Mouse (Mus musculus): ENCODE results near the gene Thsd7b.

Thsd7b gene

GRCm38 (mm10) chr1:129532206-129532605 is 259.1 kb downstream of the Thsd7b start:
- DNase-seq: no peak

GRCm38 (mm10) chr1:129538508-129538907 is 265.4 kb downstream of the Thsd7b start:
- DNase-seq: no peak

- no peak for DNase-seq
Observed at GRCm38 (mm10) chr1:129538970-129539369, 265.9 kb downstream of the Thsd7b start.

GRCm38 (mm10) chr1:129540751-129541150 is 267.6 kb downstream of the Thsd7b start:
- no peak for DNase-seq

- no peak for DNase-seq
Observed at GRCm38 (mm10) chr1:129542563-129543146, 269.6 kb downstream of the Thsd7b start.

- DNase-seq: no peak
Observed at GRCm38 (mm10) chr1:129543169-129543568, 270.1 kb downstream of the Thsd7b start.

GRCm38 (mm10) chr1:129558054-129558453 is 285.0 kb downstream of the Thsd7b start:
- DNase-seq: no peak

GRCm38 (mm10) chr1:129559137-129559536 is 286.0 kb downstream of the Thsd7b start:
- DNase-seq: no peak

- DNase-seq: no peak
Observed at GRCm38 (mm10) chr1:129559812-129560211, 286.7 kb downstream of the Thsd7b start.

- DNase-seq: no peak
Observed at GRCm38 (mm10) chr1:129562707-129563106, 289.6 kb downstream of the Thsd7b start.

GRCm38 (mm10) chr1:129570522-129570921 is 297.4 kb downstream of the Thsd7b start:
- DNase-seq: no peak

GRCm38 (mm10) chr1:129579955-129580354 is 306.9 kb downstream of the Thsd7b start:
- DNase-seq: no peak

GRCm38 (mm10) chr1:129586635-129587034 is 313.5 kb downstream of the Thsd7b start:
- no peak for DNase-seq

GRCm38 (mm10) chr1:129589366-129590002 is 316.4 kb downstream of the Thsd7b start:
- DNase-seq: no peak

- DNase-seq: no peak
Observed at GRCm38 (mm10) chr1:129595447-129595846, 322.3 kb downstream of the Thsd7b start.

- DNase-seq: no peak
Observed at GRCm38 (mm10) chr1:129600933-129601332, 327.8 kb downstream of the Thsd7b start.

GRCm38 (mm10) chr1:129602284-129602683 is 329.2 kb downstream of the Thsd7b start:
- DNase-seq: no peak

GRCm38 (mm10) chr1:129608395-129608794 is 335.3 kb downstream of the Thsd7b start:
- DNase-seq: no peak

- no peak for DNase-seq
Observed at GRCm38 (mm10) chr1:129616080-129616479, 343.0 kb downstream of the Thsd7b start.

- no peak for DNase-seq
Observed at GRCm38 (mm10) chr1:129619440-129620301, 346.6 kb downstream of the Thsd7b start.

GRCm38 (mm10) chr1:129624519-129624918 is 351.4 kb downstream of the Thsd7b start:
- DNase-seq: no peak

GRCm38 (mm10) chr1:129635146-129635545 is 362.0 kb downstream of the Thsd7b start:
- DNase-seq: no peak

GRCm38 (mm10) chr1:129644252-129644861 is 371.3 kb downstream of the Thsd7b start:
- no peak for DNase-seq
